Mouse (Mus musculus): ENCODE measurements around the gene Slit3. TPM values are rescaled to one million over a fixed set of nuclear protein-coding genes. Genes with fewer than 3 reads are reported as not detected.

Gene Slit3
- polyA plus RNA-seq, 1 experiment from 2014 or later: 2.3 TPM

DNA sequence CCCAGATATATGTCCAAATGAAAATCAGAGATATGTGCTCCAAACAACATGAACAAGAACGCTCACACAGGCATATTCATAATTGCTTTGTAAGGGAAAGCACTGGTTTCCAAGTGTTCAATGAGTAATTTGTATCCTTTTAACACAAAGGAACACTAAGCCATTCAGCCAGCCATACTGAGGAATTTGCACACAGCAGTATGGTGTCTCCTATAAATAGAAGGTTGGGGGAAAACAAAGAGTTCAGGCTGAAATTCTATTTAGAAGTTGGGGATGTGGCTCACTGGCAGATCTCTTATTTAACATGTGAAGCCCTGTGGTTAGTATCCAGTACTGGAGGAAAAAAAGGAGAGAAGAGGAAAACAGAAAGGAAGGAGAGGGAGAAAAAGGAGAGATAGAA lies 32.9 kb upstream of the Slit3 start:
- no peak for DNase-seq (ENCODE audit: low spot score)
- WGBS: 42% methylated on average over 1 of the region's 1 CpGs
- H3K9me3 ChIP-seq (replicated peaks; ENCODE audit: control insufficient read depth, low read length): no peaks in the 10 kb centered on the region

DNA sequence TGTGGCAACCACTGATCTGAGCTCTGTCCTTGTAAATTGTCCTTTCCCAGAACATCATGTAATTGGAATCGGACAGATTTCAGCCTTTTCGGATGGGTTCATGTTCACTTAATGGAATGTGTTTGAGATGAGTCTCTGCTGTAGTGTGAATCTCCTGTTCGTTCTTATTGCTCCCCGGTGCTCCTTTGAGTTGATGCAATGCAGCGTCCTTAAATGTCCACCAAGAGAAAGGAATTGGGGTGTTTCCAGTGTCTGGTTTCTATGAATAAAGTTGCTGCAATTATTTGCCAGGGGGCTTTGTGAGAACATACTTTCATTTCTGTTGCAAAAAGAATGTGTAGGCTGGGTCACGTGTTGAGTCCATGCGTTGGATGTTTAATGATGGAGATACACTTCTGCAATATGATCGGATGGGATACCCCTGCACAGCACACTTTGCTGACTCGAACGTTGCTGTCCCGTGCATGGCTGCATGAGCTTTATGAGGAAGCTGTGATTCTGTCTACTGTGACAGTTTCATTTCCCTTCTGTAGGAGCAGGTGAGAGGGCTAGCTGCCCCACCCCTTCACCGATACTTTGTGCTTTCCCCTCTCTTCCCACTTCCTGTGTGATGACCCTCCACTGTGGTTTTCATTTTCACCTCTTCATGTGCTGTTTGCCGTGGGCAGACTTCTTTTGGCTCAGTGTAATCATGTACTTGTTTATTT lies 30.2 kb upstream of the Slit3 start:
- WGBS: 90% methylated on average over 13 of the region's 13 CpGs
- DNase-seq (ENCODE audit: low spot score): no peak
- H3K4me2 ChIP-seq (ENCODE audit: low read length): no peak overlapping the region

More for the DNA sequence above, 32.9 kb upstream of the Slit3 start:
- H3K4me3 ChIP-seq (ENCODE audit: low read depth, low read length): no peak overlapping the region
- no peaks in the 10 kb centered on the region for H3K4me1 ChIP-seq (ENCODE audit: control insufficient read depth, insufficient read depth, low read length)
- H3K27ac ChIP-seq (ENCODE audit: low read depth, low read length): no peak overlapping the region
- H3K36me3 ChIP-seq (ENCODE audit: control insufficient read depth, insufficient read depth, low read length): no peaks in the 10 kb centered on the region
- H3K4me2 ChIP-seq (ENCODE audit: low read length): no peak overlapping the region
- no peak for ATAC-seq
- no peaks in the 10 kb centered on the region for H3K27me3 ChIP-seq (replicated peaks; ENCODE audit: control insufficient read depth, insufficient read depth, low read length)
- H3K9ac ChIP-seq (ENCODE audit: low read length): no peak overlapping the region

DNA sequence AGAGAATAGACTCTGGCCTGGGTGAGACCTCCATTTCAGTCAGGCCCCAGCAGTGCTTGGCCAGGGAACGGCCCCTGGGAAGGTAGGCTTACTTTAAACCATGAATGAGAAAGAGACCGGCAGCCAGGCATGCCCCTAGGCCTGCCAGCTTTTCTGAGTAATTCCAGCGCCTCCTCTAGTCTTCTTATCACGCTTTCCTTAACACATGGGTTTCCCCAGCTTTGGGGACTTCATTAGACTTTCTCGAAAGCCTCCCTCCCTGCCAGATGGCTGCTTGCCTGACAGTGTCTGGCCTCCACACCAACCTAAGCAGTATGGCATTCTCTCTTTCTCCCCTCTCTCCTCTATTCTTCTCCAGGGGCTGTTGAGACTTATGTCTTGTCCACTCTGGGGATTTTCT lies 24.5 kb upstream of the Slit3 start:
- no peaks in the 10 kb centered on the region for H3K36me3 ChIP-seq (ENCODE audit: control insufficient read depth, insufficient read depth, low read length)
- DNase-seq (ENCODE audit: low spot score): peak; percentile 76
- no peak overlapping the region for H3K9ac ChIP-seq (ENCODE audit: low read length)
- H3K4me3 ChIP-seq (ENCODE audit: low read depth, low read length): no peak overlapping the region
- WGBS: 38% methylated on average over 5 of the region's 5 CpGs
- no peaks in the 10 kb centered on the region for H3K4me1 ChIP-seq (ENCODE audit: control insufficient read depth, insufficient read depth, low read length)
- no peak overlapping the region for H3K4me2 ChIP-seq (ENCODE audit: low read length)
- H3K27ac ChIP-seq (ENCODE audit: low read depth, low read length): no peak overlapping the region
- H3K27me3 ChIP-seq (replicated peaks; ENCODE audit: control insufficient read depth, insufficient read depth, low read length): no peaks in the 10 kb centered on the region
- no peaks in the 10 kb centered on the region for H3K9me3 ChIP-seq (replicated peaks; ENCODE audit: control insufficient read depth, low read length)
- peak; percentile 72; the same call in 1 of the 2 replicates for ATAC-seq

More for the DNA sequence above, 30.2 kb upstream of the Slit3 start:
- Histone ChIP-seq H3K27me3 (replicated peaks; ENCODE audit: control insufficient read depth, insufficient read depth, low read length) (no peaks in the 10 kb centered on the region), H3K27ac (ENCODE audit: low read depth, low read length) (no peak overlapping the region), H3K9ac (ENCODE audit: low read length) (no peak overlapping the region), H3K36me3 (ENCODE audit: control insufficient read depth, insufficient read depth, low read length) (no peaks in the 10 kb centered on the region), H3K4me3 (ENCODE audit: low read depth, low read length) (no peak overlapping the region), H3K4me1 (ENCODE audit: control insufficient read depth, insufficient read depth, low read length) (no peaks in the 10 kb centered on the region), H3K9me3 (replicated peaks; ENCODE audit: control insufficient read depth, low read length) (no peaks in the 10 kb centered on the region)
- no peak for ATAC-seq

DNA sequence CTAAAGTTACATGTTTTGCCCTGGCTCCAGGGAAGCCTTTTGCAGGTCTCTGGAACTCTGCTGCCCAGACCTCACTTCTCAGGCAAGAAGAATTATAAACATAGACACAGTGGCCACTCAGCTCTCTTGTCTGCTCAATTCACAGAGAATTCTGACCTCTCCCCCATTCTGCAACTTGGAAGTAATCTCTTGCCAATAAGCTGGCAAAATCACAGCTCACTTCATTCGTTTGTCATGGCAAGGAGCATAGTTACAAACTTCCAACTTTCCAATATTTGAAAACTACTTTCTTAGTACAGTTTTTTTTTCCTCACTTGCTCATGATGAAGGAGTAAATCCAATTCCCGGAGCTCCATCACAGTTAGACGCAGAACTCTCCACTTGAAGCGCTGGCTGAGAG lies 11.2 kb upstream of the Slit3 start:
- Histone ChIP-seq H3K27me3 (replicated peaks; ENCODE audit: control insufficient read depth, insufficient read depth, low read length) (no peaks in the 10 kb centered on the region), H3K4me3 (ENCODE audit: low read depth, low read length) (no peak overlapping the region), H3K9ac (ENCODE audit: low read length) (no peak overlapping the region), H3K9me3 (replicated peaks; ENCODE audit: control insufficient read depth, low read length) (no peaks in the 10 kb centered on the region), H3K4me1 (ENCODE audit: control insufficient read depth, insufficient read depth, low read length) (no peaks in the 10 kb centered on the region), H3K4me2 (ENCODE audit: low read length) (no peak overlapping the region), H3K27ac (ENCODE audit: low read depth, low read length) (no peak overlapping the region), H3K36me3 (ENCODE audit: control insufficient read depth, insufficient read depth, low read length) (no peaks in the 10 kb centered on the region)
- 81% methylated on average over 4 of the region's 4 CpGs for WGBS
- DNase-seq (ENCODE audit: low spot score): no peak
- ATAC-seq: no peak

DNA sequence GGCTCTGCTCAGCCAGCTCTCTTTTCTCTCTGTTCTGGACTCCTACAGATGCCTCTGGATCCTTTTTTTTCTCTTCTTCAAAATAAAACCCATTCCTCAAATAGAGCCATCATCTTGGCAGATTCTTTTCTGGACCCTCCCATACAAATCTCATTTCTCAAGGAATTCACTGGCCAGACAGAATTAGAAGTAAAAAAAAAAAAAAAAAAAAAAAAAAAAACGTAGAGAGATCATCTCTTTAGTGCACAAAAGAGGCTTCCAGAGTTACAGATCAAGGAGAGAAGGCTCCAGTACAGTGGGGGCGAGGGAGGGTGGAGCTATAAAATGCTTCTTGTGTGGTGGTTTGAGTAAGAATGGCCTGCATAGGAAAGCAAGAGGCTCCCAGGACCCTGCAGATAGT lies 10.2 kb upstream of the Slit3 start:
- no peak overlapping the region for H3K4me2 ChIP-seq (ENCODE audit: low read length)
- no peak for DNase-seq (ENCODE audit: low spot score)
- no peak overlapping the region for H3K9ac ChIP-seq (ENCODE audit: low read length)
- H3K4me1 ChIP-seq (ENCODE audit: control insufficient read depth, insufficient read depth, low read length): no peaks in the 10 kb centered on the region
- ATAC-seq: no peak
- 35% methylated on average over 2 of the region's 2 CpGs for WGBS
- no peaks in the 10 kb centered on the region for H3K36me3 ChIP-seq (ENCODE audit: control insufficient read depth, insufficient read depth, low read length)
- no peak overlapping the region for H3K27ac ChIP-seq (ENCODE audit: low read depth, low read length)
- H3K4me3 ChIP-seq (ENCODE audit: low read depth, low read length): no peak overlapping the region
- H3K9me3 ChIP-seq (replicated peaks; ENCODE audit: control insufficient read depth, low read length): no peaks in the 10 kb centered on the region
- no peaks in the 10 kb centered on the region for H3K27me3 ChIP-seq (replicated peaks; ENCODE audit: control insufficient read depth, insufficient read depth, low read length)

DNA sequence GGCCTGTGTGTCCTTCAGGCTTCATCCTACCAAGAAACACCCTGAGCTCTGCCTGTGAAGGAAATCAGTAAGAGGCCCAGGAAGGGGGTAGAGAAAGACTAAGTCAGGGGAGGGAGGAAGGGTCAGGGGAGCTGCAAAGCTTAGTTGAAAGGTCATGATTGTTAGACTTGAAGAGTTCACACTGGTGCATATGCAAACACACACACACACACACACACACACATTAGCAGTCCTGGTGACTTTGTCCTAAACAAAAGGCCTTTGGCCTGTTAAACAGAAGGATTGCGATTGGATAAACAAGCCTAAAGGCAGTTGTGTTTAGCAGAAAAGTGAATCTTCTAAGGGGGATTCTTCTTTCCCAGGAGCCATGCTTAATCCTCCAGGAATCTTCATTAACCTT lies 7.7 kb upstream of the Slit3 start:
- no peak overlapping the region for H3K4me2 ChIP-seq (ENCODE audit: low read length)
- no peak overlapping the region for H3K27ac ChIP-seq (ENCODE audit: low read depth, low read length)
- no peak for DNase-seq (ENCODE audit: low spot score)
- no peaks in the 10 kb centered on the region for H3K4me1 ChIP-seq (ENCODE audit: control insufficient read depth, insufficient read depth, low read length)
- no peaks in the 10 kb centered on the region for H3K36me3 ChIP-seq (ENCODE audit: control insufficient read depth, insufficient read depth, low read length)
- H3K9me3 ChIP-seq (replicated peaks; ENCODE audit: control insufficient read depth, low read length): no peaks in the 10 kb centered on the region
- H3K27me3 ChIP-seq (replicated peaks; ENCODE audit: control insufficient read depth, insufficient read depth, low read length): no peaks in the 10 kb centered on the region
- H3K9ac ChIP-seq (ENCODE audit: low read length): no peak overlapping the region
- 25% methylated on average over 1 of the region's 1 CpGs for WGBS
- ATAC-seq: no peak
- H3K4me3 ChIP-seq (ENCODE audit: low read depth, low read length): no peak overlapping the region

DNA sequence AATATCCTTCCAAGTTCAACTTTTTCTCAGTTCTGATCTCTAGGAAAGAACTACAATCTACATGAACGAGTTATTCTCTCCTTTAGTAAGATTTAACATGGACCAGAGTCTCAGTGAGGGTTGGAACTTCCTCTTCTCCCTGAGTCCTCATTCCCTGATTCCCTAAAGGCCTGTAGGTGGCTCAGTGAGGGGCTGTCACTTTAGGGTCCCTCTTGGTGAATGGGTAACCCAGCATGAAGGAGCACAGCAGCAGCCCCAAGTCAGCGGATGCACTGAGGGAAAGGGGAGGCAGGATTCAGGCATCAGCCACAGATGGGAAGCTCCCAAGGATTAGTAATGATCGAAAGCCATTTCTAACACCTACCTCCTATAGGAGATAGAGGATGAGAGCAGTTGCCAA lies 4.6 kb upstream of the Slit3 start:
- Histone ChIP-seq H3K36me3 (ENCODE audit: control insufficient read depth, insufficient read depth, low read length) (no peaks in the 10 kb centered on the region), H3K27ac (ENCODE audit: low read depth, low read length) (no peak overlapping the region), H3K9me3 (replicated peaks; ENCODE audit: control insufficient read depth, low read length) (no peaks in the 10 kb centered on the region), H3K27me3 (replicated peaks; ENCODE audit: control insufficient read depth, insufficient read depth, low read length) (peaks cover 13% of the 10 kb centered on the region; the same call in 1 of the 2 replicates), H3K4me1 (ENCODE audit: control insufficient read depth, insufficient read depth, low read length) (0 out of 2 replicates have a peak, but pooled peaks cover 6% of the 10 kb centered on the region), H3K9ac (ENCODE audit: low read length) (no peak overlapping the region), H3K4me3 (ENCODE audit: low read depth, low read length) (no peak overlapping the region), H3K4me2 (ENCODE audit: low read length) (no peak overlapping the region)
- WGBS: 65% methylated on average over 3 of the region's 3 CpGs
- ATAC-seq: no peak
- DNase-seq (ENCODE audit: low spot score): no peak

DNA sequence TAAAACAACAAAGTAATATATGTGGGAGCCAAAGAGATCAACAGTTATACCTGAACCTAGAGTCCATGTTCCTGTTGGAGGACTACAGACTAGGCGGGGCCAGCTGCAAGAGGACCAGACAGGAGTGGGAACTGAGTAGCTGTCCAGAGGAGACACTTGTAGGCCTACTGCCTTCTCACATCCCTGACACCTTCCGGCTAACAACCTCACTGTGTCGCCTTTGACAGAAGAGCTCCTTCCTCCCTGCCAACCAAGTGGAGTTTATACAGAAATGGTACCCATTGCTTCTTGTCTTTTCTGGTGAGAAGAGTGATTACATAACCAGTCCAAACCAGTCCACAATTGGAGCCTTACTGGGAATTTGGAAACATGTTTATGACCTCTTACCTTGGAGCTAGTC lies 3.2 kb upstream of the Slit3 start:
- ATAC-seq: no peak
- Histone ChIP-seq H3K9me3 (replicated peaks; ENCODE audit: control insufficient read depth, low read length) (no peaks in the 10 kb centered on the region), H3K36me3 (ENCODE audit: control insufficient read depth, insufficient read depth, low read length) (no peaks in the 10 kb centered on the region), H3K4me2 (ENCODE audit: low read length) (no peak overlapping the region), H3K27me3 (replicated peaks; ENCODE audit: control insufficient read depth, insufficient read depth, low read length) (peaks cover 27% of the 10 kb centered on the region), H3K4me3 (ENCODE audit: low read depth, low read length) (no peak overlapping the region), H3K4me1 (ENCODE audit: control insufficient read depth, insufficient read depth, low read length) (0 out of 2 replicates have a peak, but pooled peaks cover 8% of the 10 kb centered on the region), H3K9ac (ENCODE audit: low read length) (no peak overlapping the region), H3K27ac (ENCODE audit: low read depth, low read length) (no peak overlapping the region)
- 90% methylated on average over 3 of the region's 3 CpGs for WGBS
- no peak for DNase-seq (ENCODE audit: low spot score)

DNA sequence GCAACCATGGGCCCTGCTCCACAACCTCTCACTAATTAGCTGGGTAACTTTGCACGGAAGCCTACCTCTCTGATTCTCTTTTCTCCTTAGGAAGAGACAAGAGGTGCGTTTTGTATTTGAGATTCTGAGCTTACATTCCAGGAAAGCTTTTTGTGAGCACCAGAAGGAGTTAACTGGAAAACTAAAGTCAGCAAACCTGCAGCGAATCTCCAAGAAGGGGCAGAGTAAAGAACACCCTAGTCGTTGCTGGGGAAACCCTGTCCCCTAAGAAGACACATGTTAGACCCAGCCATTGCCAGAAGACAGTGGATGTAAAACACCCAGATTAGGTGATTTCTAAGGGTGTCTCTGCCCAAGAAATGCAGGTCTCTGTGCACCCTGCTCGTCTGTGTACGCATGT lies 2.3 kb upstream of the Slit3 start:
- H3K9me3 ChIP-seq (replicated peaks; ENCODE audit: control insufficient read depth, low read length): no peaks in the 10 kb centered on the region
- H3K4me2 ChIP-seq (ENCODE audit: low read length): no peak overlapping the region
- no peaks in the 10 kb centered on the region for H3K36me3 ChIP-seq (ENCODE audit: control insufficient read depth, insufficient read depth, low read length)
- 0 out of 2 replicates have a peak, but pooled peaks cover 8% of the 10 kb centered on the region for H3K4me1 ChIP-seq (ENCODE audit: control insufficient read depth, insufficient read depth, low read length)
- DNase-seq (ENCODE audit: low spot score): no peak
- H3K27ac ChIP-seq (ENCODE audit: low read depth, low read length): no peak overlapping the region
- peaks cover 34% of the 10 kb centered on the region for H3K27me3 ChIP-seq (replicated peaks; ENCODE audit: control insufficient read depth, insufficient read depth, low read length)
- 59% methylated on average over 6 of the region's 6 CpGs for WGBS
- no peak for ATAC-seq
- no peak overlapping the region for H3K4me3 ChIP-seq (ENCODE audit: low read depth, low read length)
- no peak overlapping the region for H3K9ac ChIP-seq (ENCODE audit: low read length)
